8 mouse cellular contexts compared by ENCODE assay signal in genomic region chr9:106884306-106884705, GRCm38 (mm10). TPM values are rescaled to one million over a fixed set of nuclear protein-coding genes. Genes with fewer than 3 reads are reported as not detected.
DNase-seq lines count a peak whose midpoint lies in the region; ATAC-seq and TF ChIP-seq lines count a peak whose summit lies in the region.

No protein-coding gene starts in this region.

- no peaks in the 10 kb centered on the region for H3K27me3 ChIP-seq in forebrain, embryonic 15.5 days
- no peaks in the 10 kb centered on the region for H3K27me3 ChIP-seq in liver, embryonic 14.5 days (ENCODE audit: control insufficient read depth, insufficient read depth, low read length)

- no peak for ATAC-seq in forebrain, embryonic 15.5 days (replicated peaks)
- no peak for ATAC-seq in liver, embryonic 14.5 days (ENCODE audit: insufficient read depth)

- peak overlapping the region; percentile 91 for H3K9ac ChIP-seq in forebrain, embryonic 15.5 days (replicated peaks)
- H3K9ac ChIP-seq in liver, embryonic 14.5 days (replicated peaks): peak overlapping the region; percentile 12; the same call in 1 of the 2 replicates

- H3K4me1 ChIP-seq in forebrain, embryonic 15.5 days: peaks cover 64% of the 10 kb centered on the region
- H3K4me1 ChIP-seq in liver, embryonic 14.5 days (replicated peaks; ENCODE audit: control insufficient read depth in 2 of 2, insufficient read depth in 2 of 2, low read length in 1 of 2): peaks cover 5 to 35% of the 10 kb centered on the region in 2 experiments

- intact Hi-C loops in left cerebral cortex, adult 2 months (cut with DNase I): loop anchor here (10.0 kb wide), 1 partner anchor 650 kb away; the partner anchor contains the start of gene Tmem115

- WGBS in forebrain, embryonic 15.5 days: 50% methylated on average over 16 of the region's 16 CpGs
- 60% methylated on average over 16 of the region's 16 CpGs for WGBS in liver, embryonic 14.5 days (ENCODE audit: insufficient replicate concordance)

- H3K4me3 ChIP-seq in left cerebral cortex, adult 2 months: peak overlapping the region; percentile 70
- H3K4me3 ChIP-seq in forebrain, embryonic 15.5 days: peak overlapping the region; percentile 82
- peak overlapping the region; percentile 78 to 93 for H3K4me3 ChIP-seq in liver, embryonic 14.5 days (ENCODE audit: insufficient read depth in 1 of 2, low read depth in 2 of 2, low read length in 2 of 2)

- H3K36me3 ChIP-seq in forebrain, embryonic 15.5 days: peaks cover 51% of the 10 kb centered on the region
- peaks cover 44% of the 10 kb centered on the region for H3K36me3 ChIP-seq in liver, embryonic 14.5 days (replicated peaks; ENCODE audit: control insufficient read depth, insufficient read depth, low read depth)

- H3K4me2 ChIP-seq in forebrain, embryonic 15.5 days (replicated peaks): peak overlapping the region; percentile 82
- H3K4me2 ChIP-seq in liver, embryonic 14.5 days (ENCODE audit: low read depth): peak overlapping the region; percentile 100

- TF ChIP-seq CTCF in left cerebral cortex, adult 2 months (IDR thresholded peaks at IDR 0.05): no peak
- TF ChIP-seq CTCF in liver, embryonic 14.5 days (IDR thresholded peaks at IDR 0.05; ENCODE audit: low read depth): no peak

- no peak for DNase-seq in left cerebral cortex, adult 2 months (ENCODE audit: extremely low spot score in 1 of 2, low spot score in 2 of 2)
- DNase-seq in left cerebral cortex, adult 11 months (ENCODE audit: low spot score): no peak
- DNase-seq in brain, adult 2 months (ENCODE audit: low read depth, low spot score): peak; percentile 32
- no peak for DNase-seq in liver, embryonic 14.5 days (ENCODE audit: low read depth in 3 of 3, low spot score in 3 of 3)
- no peak for DNase-seq in MN1 (ENCODE audit: low spot score)
- DNase-seq in urinary bladder, adult 18-20 months (ENCODE audit: low spot score in 2 of 2): no peak
- DNase-seq in right cerebral cortex, postnatal 10 days (ENCODE audit: low spot score in 2 of 2): no peak

- no peak for TF ChIP-seq EP300 in liver, embryonic 14.5 days (IDR thresholded peaks at IDR 0.05; ENCODE audit: low read depth)

- no peaks in the 10 kb centered on the region for H3K9me3 ChIP-seq in forebrain, embryonic 15.5 days
- H3K9me3 ChIP-seq in liver, embryonic 14.5 days (ENCODE audit: control insufficient read depth, low read length): no peaks in the 10 kb centered on the region

- H3K27ac ChIP-seq in left cerebral cortex, adult 2 months: 0 out of 2 replicates have a peak overlapping the region, but pooled peaks have one; percentile 24
- no peak overlapping the region for H3K27ac ChIP-seq in forebrain, embryonic 15.5 days (replicated peaks)
- H3K27ac ChIP-seq in liver, embryonic 14.5 days: no peak overlapping the region

RNA-seq across cellular contexts. Expression of gene Rbm15b, which starts 2.9 kb away (rescaled TPM):
- 10 to 100 TPM; 57.1 to 57.2 TPM for total RNA-seq in left cerebral cortex, adult 2 months (2021)
- polyA plus RNA-seq in forebrain, embryonic 15.5 days (2015; fragmentation: Nextera tagmentation; extraction: Ambion mirVana): 17.3 and 19.9 TPM in 2 replicates
- 4.4 and 5.0 TPM in 2 replicates for polyA plus RNA-seq in liver, embryonic 14.5 days (2012; rRNA removed)
- 4.7 and 5.2 TPM in 2 replicates for polyA plus RNA-seq in liver, embryonic 14.5 days (2014; fragmentation: Nextera tagmentation; extraction: Ambion mirVana)

RNA-seq across cellular contexts. Expression of gene Manf, which starts 7.5 kb away (rescaled TPM):
- 100 to 1,000 TPM; 115 to 126 TPM for total RNA-seq in left cerebral cortex, adult 2 months (2021)
- polyA plus RNA-seq in forebrain, embryonic 15.5 days (2015; fragmentation: Nextera tagmentation; extraction: Ambion mirVana): 189 and 204 TPM in 2 replicates
- 13.4 and 52.1 TPM in 2 replicates for polyA plus RNA-seq in liver, embryonic 14.5 days (2012; rRNA removed)
- 135 and 159 TPM in 2 replicates for polyA plus RNA-seq in liver, embryonic 14.5 days (2014; fragmentation: Nextera tagmentation; extraction: Ambion mirVana)
